ENCODE assay signal across 9 mouse cellular contexts in the genomic region with DNA sequence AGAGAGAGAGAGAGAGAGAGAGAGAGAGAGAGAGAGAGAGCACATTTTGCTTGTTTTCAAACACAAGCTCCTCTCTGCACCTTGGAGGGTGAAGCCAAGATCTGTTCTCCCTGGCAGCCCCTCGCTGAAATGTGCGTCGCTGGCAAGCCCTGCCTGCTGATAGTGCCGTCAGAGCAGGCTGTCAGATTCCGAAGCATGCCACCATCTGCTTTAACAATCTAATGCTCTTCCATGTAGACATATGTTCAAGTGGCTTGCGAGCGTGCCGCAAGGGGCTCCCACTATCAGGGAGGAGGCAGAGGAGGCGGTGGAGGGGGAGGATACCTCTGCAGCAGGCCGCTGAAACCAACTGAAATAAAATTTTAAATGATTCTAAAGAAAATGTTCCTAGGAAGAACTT.
DNase-seq lines count a peak whose midpoint lies in the region; ATAC-seq lines count a peak whose summit lies in the region.
"Had no signal": no experiment of that assay in that cellular context is flagged by ENCODE, and none has a peak within 500 bp of the region (broad histone marks: within the 10 kb centered on the region; RNA-seq: fewer than 3 reads in every experiment).

No protein-coding gene starts in this region.

- no peaks in the 10 kb centered on the region for H3K36me3 ChIP-seq in hindbrain, embryonic 13.5 days
- H3K36me3 ChIP-seq in hindbrain, embryonic 10.5 days: no peaks in the 10 kb centered on the region

- no peak overlapping the region for H3K4me3 ChIP-seq in hindbrain, embryonic 13.5 days
- H3K4me3 ChIP-seq in hindbrain, embryonic 10.5 days: no peak overlapping the region

- 36% methylated on average over 10 of the region's 10 CpGs for WGBS in hindbrain, embryonic 13.5 days
- WGBS in hindbrain, embryonic 10.5 days: 65% methylated on average over 10 of the region's 10 CpGs

- H3K27ac ChIP-seq in hindbrain, embryonic 13.5 days: peak overlapping the region; percentile 13; the same call in 1 of the 2 replicates
- no peak overlapping the region for H3K27ac ChIP-seq in hindbrain, embryonic 10.5 days

- peaks cover 25% of the 10 kb centered on the region for H3K27me3 ChIP-seq in hindbrain, embryonic 13.5 days
- H3K27me3 ChIP-seq in hindbrain, embryonic 10.5 days (ENCODE audit: insufficient read depth, poor library complexity, severe bottlenecking): peaks cover 42% of the 10 kb centered on the region

- peaks cover 53% of the 10 kb centered on the region for H3K4me1 ChIP-seq in hindbrain, embryonic 13.5 days (replicated peaks)
- H3K4me1 ChIP-seq in hindbrain, embryonic 10.5 days (replicated peaks): peaks cover 44% of the 10 kb centered on the region

- peak overlapping the region; percentile 35; the same call in 1 of the 2 replicates for H3K9ac ChIP-seq in hindbrain, embryonic 13.5 days

- H3K4me2 ChIP-seq in hindbrain, embryonic 13.5 days: 0 out of 2 replicates have a peak overlapping the region, but pooled peaks have one; percentile 10

- ATAC-seq in hindbrain, embryonic 13.5 days (ENCODE audit: low FRiP score): no peak

- no peak for DNase-seq in hindbrain, embryonic 10.5 days (ENCODE audit: low spot score)
- peak; percentile 86 to 90 for DNase-seq in cerebellum, postnatal 14 days
- DNase-seq in layer of hippocampus, postnatal 10 days (ENCODE audit: low spot score in 2 of 2): peak; percentile 33 to 53
- peak; percentile 45 for DNase-seq in retina, postnatal 1 day
- DNase-seq in kidney, postnatal 4 days: no peak
- DNase-seq in kidney, postnatal 25 days: no peak
- DNase-seq in spleen, postnatal 14 days (ENCODE audit: low spot score in 2 of 2): no peak
- DNase-seq: lung, adult 2 months had no signal

- no peaks in the 10 kb centered on the region for H3K9me3 ChIP-seq in hindbrain, embryonic 13.5 days
- no peaks in the 10 kb centered on the region for H3K9me3 ChIP-seq in hindbrain, embryonic 10.5 days

Comparison
In these comparisons a context has a peak if more than half of its experiments do, and no peak if none do; other contexts are left out.
1. DNase-seq: peak in cerebellum, postnatal 14 days (2 of 2), layer of hippocampus, postnatal 10 days (2 of 2) and retina, postnatal 1 day (single experiment); none in hindbrain, embryonic 10.5 days (single experiment), kidney, postnatal 4 days (0 of 2), kidney, postnatal 25 days (0 of 2) and spleen, postnatal 14 days (0 of 2).